Mouse (Mus musculus): ENCODE measurements at regions not wholly inside any gene's neighbourhood (a gene's known extent, or its start where the extent isn't known, plus 50 kb on each side); places are given as distances from the start of the nearest gene placed in this dataset.

- H3K36me3 ChIP-seq (ENCODE audit: insufficient read depth): no peaks in the 10 kb centered on the region
- H3K27me3 ChIP-seq (ENCODE audit: insufficient read depth, low read length): no peaks in the 10 kb centered on the region
- 50% methylated on average over 17 of the region's 17 CpGs for WGBS
- ATAC-seq (ENCODE audit: insufficient read depth) (peak; percentile 74), DNase-seq (peak; percentile 13)
- no peak overlapping the region for H3K27ac ChIP-seq (ENCODE audit: low read depth)
- no peaks in the 10 kb centered on the region for H3K9me3 ChIP-seq (ENCODE audit: low read depth, low read length)
- TF ChIP-seq CTCF (IDR thresholded peaks at IDR 0.05; ENCODE audit: low read depth): no peak
- peak overlapping the region; percentile 33 for H3K4me2 ChIP-seq
- H3K4me3 ChIP-seq (ENCODE audit: low read depth, low read length): no peak overlapping the region
- H3K4me1 ChIP-seq (ENCODE audit: insufficient read depth): no peaks in the 10 kb centered on the region
- H3K9ac ChIP-seq: no peak overlapping the region
Measured at GRCm38 (mm10) chr10:99511514-99512237, 247.8 kb downstream of the Csl start.

- WGBS: 79% methylated on average over 4 of the region's 4 CpGs
- no peak for TF ChIP-seq CTCF (IDR thresholded peaks at IDR 0.05; ENCODE audit: low read depth)
- Histone ChIP-seq H3K4me1 (ENCODE audit: insufficient read depth) (no peaks in the 10 kb centered on the region), H3K27me3 (ENCODE audit: insufficient read depth, low read length) (no peaks in the 10 kb centered on the region), H3K9ac (no peak overlapping the region), H3K36me3 (ENCODE audit: insufficient read depth) (no peaks in the 10 kb centered on the region), H3K4me2 (no peak overlapping the region), H3K4me3 (ENCODE audit: low read depth, low read length) (no peak overlapping the region), H3K27ac (ENCODE audit: low read depth) (no peak overlapping the region), H3K9me3 (ENCODE audit: low read depth, low read length) (no peaks in the 10 kb centered on the region)
- DNase-seq (no peak), ATAC-seq (ENCODE audit: insufficient read depth) (no peak)
Measured at GRCm38 (mm10) chr10:99517944-99518343, 241.5 kb downstream of the Csl start.

GRCm38 (mm10) chr10:99519479-99519878, 240.0 kb downstream of the Csl start:
- Histone ChIP-seq H3K9ac (no peak overlapping the region), H3K36me3 (ENCODE audit: insufficient read depth) (no peaks in the 10 kb centered on the region), H3K27me3 (ENCODE audit: insufficient read depth, low read length) (no peaks in the 10 kb centered on the region), H3K4me3 (ENCODE audit: low read depth, low read length) (no peak overlapping the region), H3K4me2 (no peak overlapping the region), H3K9me3 (ENCODE audit: low read depth, low read length) (no peaks in the 10 kb centered on the region), H3K4me1 (ENCODE audit: insufficient read depth) (no peaks in the 10 kb centered on the region), H3K27ac (ENCODE audit: low read depth) (no peak overlapping the region)
- 35% methylated on average over 4 of the region's 4 CpGs for WGBS
- no peak for DNase-seq
- ATAC-seq (ENCODE audit: insufficient read depth): no peak
- no peak for TF ChIP-seq CTCF (IDR thresholded peaks at IDR 0.05; ENCODE audit: low read depth)

- 0 out of 2 replicates have a peak, but pooled peaks cover 4% of the 10 kb centered on the region for H3K4me1 ChIP-seq (ENCODE audit: insufficient read depth)
- H3K27ac ChIP-seq (ENCODE audit: low read depth): no peak overlapping the region; the same call in 1 of the 2 replicates
- H3K27me3 ChIP-seq (ENCODE audit: insufficient read depth, low read length): no peaks in the 10 kb centered on the region
- no peak for TF ChIP-seq CTCF (IDR thresholded peaks at IDR 0.05; ENCODE audit: low read depth)
- no peaks in the 10 kb centered on the region for H3K36me3 ChIP-seq (ENCODE audit: insufficient read depth)
- DNase-seq: no peak
- no peak overlapping the region for H3K4me2 ChIP-seq
- no peak for ATAC-seq (ENCODE audit: insufficient read depth)
- H3K4me3 ChIP-seq (ENCODE audit: low read depth, low read length): no peak overlapping the region
- 49% methylated on average over 5 of the region's 5 CpGs for WGBS
- no peaks in the 10 kb centered on the region for H3K9me3 ChIP-seq (ENCODE audit: low read depth, low read length)
- no peak overlapping the region for H3K9ac ChIP-seq
Measured at GRCm38 (mm10) chr10:99523817-99524216, 235.6 kb downstream of the Csl start.

- Histone ChIP-seq H3K4me1 (ENCODE audit: insufficient read depth) (0 out of 2 replicates have a peak, but pooled peaks cover 4% of the 10 kb centered on the region), H3K4me2 (peak overlapping the region; percentile 56), H3K27me3 (ENCODE audit: insufficient read depth, low read length) (no peaks in the 10 kb centered on the region), H3K36me3 (ENCODE audit: insufficient read depth) (no peaks in the 10 kb centered on the region), H3K4me3 (ENCODE audit: low read depth, low read length) (no peak overlapping the region), H3K9ac (peak overlapping the region; percentile 39; the same call in 1 of the 2 replicates), H3K9me3 (ENCODE audit: low read depth, low read length) (no peaks in the 10 kb centered on the region), H3K27ac (ENCODE audit: low read depth) (peak overlapping the region; percentile 70; the same call in 1 of the 2 replicates)
- 8% methylated on average over 20 of the region's 20 CpGs for WGBS
- ATAC-seq (ENCODE audit: insufficient read depth) (peak; percentile 78; the same call in 1 of the 2 replicates), DNase-seq (peak; percentile 75)
- no peak for TF ChIP-seq CTCF (IDR thresholded peaks at IDR 0.05; ENCODE audit: low read depth)
Measured at GRCm38 (mm10) chr10:99524273-99525212, 234.9 kb downstream of the Csl start.

- 67% methylated on average over 4 of the region's 4 CpGs for WGBS
- TF ChIP-seq CTCF (IDR thresholded peaks at IDR 0.05; ENCODE audit: low read depth): no peak
- H3K27me3 ChIP-seq (ENCODE audit: insufficient read depth, low read length): no peaks in the 10 kb centered on the region
- H3K36me3 ChIP-seq (ENCODE audit: insufficient read depth): no peaks in the 10 kb centered on the region
- no peak for ATAC-seq (ENCODE audit: insufficient read depth)
- H3K9ac ChIP-seq: no peak overlapping the region
- H3K4me3 ChIP-seq (ENCODE audit: low read depth, low read length): no peak overlapping the region
- no peak for DNase-seq
- no peak overlapping the region for H3K27ac ChIP-seq (ENCODE audit: low read depth)
- no peaks in the 10 kb centered on the region for H3K9me3 ChIP-seq (ENCODE audit: low read depth, low read length)
- H3K4me2 ChIP-seq: no peak overlapping the region
- 0 out of 2 replicates have a peak, but pooled peaks cover 4% of the 10 kb centered on the region for H3K4me1 ChIP-seq (ENCODE audit: insufficient read depth)
Measured at GRCm38 (mm10) chr10:99526148-99526547, 233.3 kb downstream of the Csl start.

GRCm38 (mm10) chr10:99526561-99526960, 232.9 kb downstream of the Csl start:
- DNase-seq (no peak), ATAC-seq (ENCODE audit: insufficient read depth) (no peak)
- WGBS: 85% methylated on average over 5 of the region's 5 CpGs
- no peak for TF ChIP-seq CTCF (IDR thresholded peaks at IDR 0.05; ENCODE audit: low read depth)
- no peaks in the 10 kb centered on the region for H3K27me3 ChIP-seq (ENCODE audit: insufficient read depth, low read length)
- no peaks in the 10 kb centered on the region for H3K36me3 ChIP-seq (ENCODE audit: insufficient read depth)
- H3K9me3 ChIP-seq (ENCODE audit: low read depth, low read length): no peaks in the 10 kb centered on the region
- H3K9ac ChIP-seq: no peak overlapping the region
- H3K27ac ChIP-seq (ENCODE audit: low read depth): no peak overlapping the region
- no peak overlapping the region for H3K4me2 ChIP-seq
- 0 out of 2 replicates have a peak, but pooled peaks cover 4% of the 10 kb centered on the region for H3K4me1 ChIP-seq (ENCODE audit: insufficient read depth)
- no peak overlapping the region for H3K4me3 ChIP-seq (ENCODE audit: low read depth, low read length)

Measured in lung, embryonic 14.5 days (tissue).